Mouse (Mus musculus): ENCODE data around the gene Sipa1l1. TPM values are rescaled to one million over a fixed set of nuclear protein-coding genes. Genes with fewer than 3 reads are reported as not detected.

Gene Sipa1l1
- total and polyA plus RNA-seq, 3 experiments = 13.6 to 36.7 (median 23.6) TPM

DNA sequence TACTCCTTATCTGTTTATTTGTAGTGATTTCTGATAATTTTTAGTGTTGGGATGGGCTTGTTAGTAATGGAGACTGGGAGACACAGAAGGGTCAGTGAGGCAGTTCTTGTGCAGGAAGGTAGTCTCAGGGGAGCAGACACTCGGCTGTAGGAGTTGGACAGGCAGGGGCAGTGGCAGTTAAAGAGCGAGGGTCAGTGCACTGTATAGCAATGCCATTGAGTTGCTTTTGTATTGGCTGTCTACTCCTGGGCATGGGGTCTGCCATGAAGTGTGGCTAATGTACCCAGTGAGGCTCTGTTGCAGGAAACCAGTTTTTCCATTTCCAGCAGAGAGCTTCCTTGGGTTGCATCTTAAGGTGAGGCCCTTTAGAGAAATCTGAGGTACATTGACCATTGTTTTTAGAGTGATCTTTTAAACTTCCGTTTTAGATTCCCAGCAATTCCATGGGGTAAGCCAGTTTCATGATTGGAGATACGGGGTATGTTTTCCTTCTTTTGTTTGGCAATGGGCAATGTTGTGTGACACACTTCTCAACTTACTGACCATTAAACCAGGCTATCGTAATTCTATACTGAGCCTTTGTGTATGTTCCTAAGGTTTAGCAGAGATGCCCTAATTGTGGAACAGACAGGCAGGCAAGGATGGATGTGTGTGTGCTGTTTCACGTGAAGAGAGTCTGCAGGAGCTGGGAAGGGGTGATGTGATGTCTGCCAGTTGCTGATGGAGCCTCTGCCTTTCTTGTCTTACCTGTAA is 47.9 kb downstream of the Sipa1l1 start:
- Histone ChIP-seq H3K4me1 (ENCODE audit: control insufficient read depth in 1 of 2, insufficient read depth in 2 of 2) (peaks cover 0 to 8% of the 10 kb centered on the region in 2 experiments; a peak in 3 of 4 replicates), H3K4me2 (ENCODE audit: insufficient read depth, low read depth, poor library complexity, severe bottlenecking) (no peak overlapping the region), H3K27me3 (replicated peaks) (no peaks in the 10 kb centered on the region), H3K9ac (ENCODE audit: insufficient read depth, low read depth) (no peak overlapping the region), H3K36me3 (replicated peaks in 1 of 2; ENCODE audit: control insufficient read depth in 1 of 2, insufficient read depth in 1 of 2, low read length in 1 of 2) (peaks cover 0 to 29% of the 10 kb centered on the region in 2 experiments), H3K27ac (ENCODE audit: insufficient read depth, low read depth) (no peak overlapping the region), H3K79me2 (replicated peaks; ENCODE audit: control insufficient read depth, extremely low read depth, insufficient read depth, poor library complexity, severe bottlenecking) (no peaks in the 10 kb centered on the region), H3K9me3 (replicated peaks; ENCODE audit: low read length) (peaks cover 3% of the 10 kb centered on the region), H3K4me3 (replicated peaks in 1 of 3; ENCODE audit: low read depth in 2 of 3, low read length in 2 of 3, poor library complexity in 1 of 3) (no peak overlapping the region)
- DNase-seq (ENCODE audit: extremely low read depth) = no peak
- in situ Hi-C loops (cut with MboI; ENCODE audit: low pct_ligation_motif_present, low pct_unique_long_range_greater_than_20kb, low sequenced_read_pairs) = no loop called here
- dilution Hi-C loops (cut with MboI; ENCODE audit: extremely low pct_ligation_motif_present, extremely low pct_unique_long_range_greater_than_20kb, low sequenced_read_pairs) = no loop called here
- no peak for TF ChIP-seq SMC3 (IDR thresholded peaks at IDR 0.05; ENCODE audit: low read depth, low read length)
- TF ChIP-seq HCFC1 (IDR thresholded peaks at IDR 0.05; ENCODE audit: low read depth, low read length) = no peak
- TF ChIP-seq USF1 (IDR thresholded peaks at IDR 0.05; ENCODE audit: low read depth, low read length) = no peak
- no peak for TF ChIP-seq ZC3H11A (IDR thresholded peaks at IDR 0.05; ENCODE audit: low read depth, low read length)
- no peak for TF ChIP-seq RAD21 (IDR thresholded peaks at IDR 0.05; ENCODE audit: low read depth, low read length)
- no peak for TF ChIP-seq E2F4 (IDR thresholded peaks at IDR 0.05; ENCODE audit: insufficient replicate concordance, low read depth, low read length)
- no peak for TF ChIP-seq MYC (IDR thresholded peaks at IDR 0.05; ENCODE audit: low read depth, low read length)
- TF ChIP-seq NELFE (IDR thresholded peaks at IDR 0.05; ENCODE audit: low read depth, low read length) = no peak
- TF ChIP-seq ZMIZ1 (IDR thresholded peaks at IDR 0.05; ENCODE audit: low read depth, low read length) = no peak
- TF ChIP-seq IRF4 (IDR thresholded peaks at IDR 0.05; ENCODE audit: low read depth, low read length) = no peak

DNA sequence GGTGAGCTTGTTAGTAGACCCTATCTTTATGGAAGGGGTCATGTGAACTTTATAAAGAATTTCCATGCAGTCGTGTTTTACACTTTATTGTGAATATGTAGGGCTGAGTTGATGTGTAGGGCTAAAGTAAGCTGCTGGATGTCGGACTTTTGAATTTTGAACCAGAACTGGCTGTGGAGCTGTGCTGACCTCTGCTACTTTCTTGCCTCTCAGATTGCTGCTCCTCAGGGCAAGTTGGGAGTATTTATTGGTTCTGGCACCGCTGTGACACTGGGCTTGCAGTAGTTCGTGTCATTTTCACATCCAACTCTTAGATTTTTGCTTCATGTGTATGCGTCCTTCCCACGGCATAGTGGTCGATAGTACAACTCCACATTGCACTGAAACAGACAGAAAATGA is 49.1 kb downstream of the Sipa1l1 start:
- in situ Hi-C loops (cut with MboI; ENCODE audit: low pct_ligation_motif_present, low pct_unique_long_range_greater_than_20kb, low sequenced_read_pairs) = no loop called here
- no peak overlapping the region for H3K27ac ChIP-seq (ENCODE audit: insufficient read depth, low read depth)
- peaks cover 0 to 27% of the 10 kb centered on the region in 2 experiments for H3K36me3 ChIP-seq (replicated peaks in 1 of 2; ENCODE audit: control insufficient read depth in 1 of 2, insufficient read depth in 1 of 2, low read length in 1 of 2)
- H3K4me1 ChIP-seq (ENCODE audit: control insufficient read depth in 1 of 2, insufficient read depth in 2 of 2) = peaks cover 3 to 12% of the 10 kb centered on the region in 2 experiments; a peak in 3 of 4 replicates
- no peaks in the 10 kb centered on the region for H3K79me2 ChIP-seq (replicated peaks; ENCODE audit: control insufficient read depth, extremely low read depth, insufficient read depth, poor library complexity, severe bottlenecking)
- no peak overlapping the region for H3K4me2 ChIP-seq (ENCODE audit: insufficient read depth, low read depth, poor library complexity, severe bottlenecking)
- no peak overlapping the region for H3K9ac ChIP-seq (ENCODE audit: insufficient read depth, low read depth)
- no peak overlapping the region for H3K4me3 ChIP-seq (replicated peaks in 1 of 3; ENCODE audit: low read depth in 2 of 3, low read length in 2 of 3, poor library complexity in 1 of 3)
- DNase-seq (ENCODE audit: extremely low read depth) = no peak
- dilution Hi-C loops (cut with MboI; ENCODE audit: extremely low pct_ligation_motif_present, extremely low pct_unique_long_range_greater_than_20kb, low sequenced_read_pairs) = no loop called here
- TF ChIP-seq MAX (IDR thresholded peaks at IDR 0.05; ENCODE audit: low read length) = no peak
- no peak for TF ChIP-seq TCF12 (IDR thresholded peaks at IDR 0.05; ENCODE audit: low read depth, low read length)
- peaks cover 3% of the 10 kb centered on the region for H3K9me3 ChIP-seq (replicated peaks; ENCODE audit: low read length)
- no peaks in the 10 kb centered on the region for H3K27me3 ChIP-seq (replicated peaks)
